Mouse (Mus musculus): ENCODE measurements around the gene Cep78. TPM values are rescaled to one million over a fixed set of nuclear protein-coding genes. Genes with fewer than 3 reads are reported as not detected.

Gene Cep78
- total and polyA plus RNA-seq, 2 experiments from 2014 or later: 23.4 to 27.0 TPM

- Histone ChIP-seq H3K27ac (ENCODE audit: low read depth, low read length) (no peak overlapping the region), H3K9ac (no peak overlapping the region), H3K4me3 (ENCODE audit: low read depth, low read length) (no peak overlapping the region), H3K9me3 (ENCODE audit: low read length) (no peaks in the 10 kb centered on the region), H3K36me3 (ENCODE audit: insufficient read depth) (peaks cover 10% of the 10 kb centered on the region), H3K27me3 (ENCODE audit: insufficient read depth, low read length) (no peaks in the 10 kb centered on the region), H3K4me2 (ENCODE audit: low read depth) (no peak overlapping the region), H3K4me1 (ENCODE audit: insufficient read depth) (no peaks in the 10 kb centered on the region)
- DNase-seq: no peak
- WGBS: 92% methylated on average over 5 of the region's 5 CpGs
- TF ChIP-seq CTCF (IDR thresholded peaks at IDR 0.05; ENCODE audit: low read depth): no peak
- no peak; the same call in 1 of the 2 replicates for ATAC-seq
Observed at GRCm38 (mm10) chr19:15911441-15911840, 73.3 kb downstream of the Cep78 start.

GRCm38 (mm10) chr19:15910987-15911386, 73.8 kb downstream of the Cep78 start:
- no peak overlapping the region for H3K4me3 ChIP-seq (ENCODE audit: low read depth, low read length)
- H3K9ac ChIP-seq: no peak overlapping the region
- no peaks in the 10 kb centered on the region for H3K9me3 ChIP-seq (ENCODE audit: low read length)
- DNase-seq: no peak
- H3K36me3 ChIP-seq (ENCODE audit: insufficient read depth): peaks cover 11% of the 10 kb centered on the region
- 84% methylated on average over 3 of the region's 3 CpGs for WGBS
- no peaks in the 10 kb centered on the region for H3K4me1 ChIP-seq (ENCODE audit: insufficient read depth)
- H3K27ac ChIP-seq (ENCODE audit: low read depth, low read length): no peak overlapping the region
- TF ChIP-seq CTCF (IDR thresholded peaks at IDR 0.05; ENCODE audit: low read depth): no peak
- no peak for ATAC-seq
- no peak overlapping the region for H3K4me2 ChIP-seq (ENCODE audit: low read depth)
- H3K27me3 ChIP-seq (ENCODE audit: insufficient read depth, low read length): no peaks in the 10 kb centered on the region

GRCm38 (mm10) chr19:15910488-15910887, 74.3 kb downstream of the Cep78 start:
- no peak overlapping the region for H3K9ac ChIP-seq

GRCm38 (mm10) chr19:15908016-15908415, 76.8 kb downstream of the Cep78 start:
- WGBS: 87% methylated on average over 5 of the region's 5 CpGs
- H3K9me3 ChIP-seq (ENCODE audit: low read length): no peaks in the 10 kb centered on the region
- no peak for TF ChIP-seq CTCF (IDR thresholded peaks at IDR 0.05; ENCODE audit: low read depth)
- no peaks in the 10 kb centered on the region for H3K4me1 ChIP-seq (ENCODE audit: insufficient read depth)
- no peak overlapping the region for H3K9ac ChIP-seq
- DNase-seq (no peak), ATAC-seq (no peak)
- no peak overlapping the region for H3K4me2 ChIP-seq (ENCODE audit: low read depth)
- H3K36me3 ChIP-seq (ENCODE audit: insufficient read depth): peaks cover 6% of the 10 kb centered on the region
- H3K4me3 ChIP-seq (ENCODE audit: low read depth, low read length): no peak overlapping the region
- H3K27me3 ChIP-seq (ENCODE audit: insufficient read depth, low read length): no peaks in the 10 kb centered on the region
- no peak overlapping the region for H3K27ac ChIP-seq (ENCODE audit: low read depth, low read length)

More at GRCm38 (mm10) chr19:15910488-15910887, 74.3 kb downstream of the Cep78 start:
- H3K9me3 ChIP-seq (ENCODE audit: low read length): no peaks in the 10 kb centered on the region
- DNase-seq (no peak), ATAC-seq (no peak)
- H3K4me3 ChIP-seq (ENCODE audit: low read depth, low read length): no peak overlapping the region
- no peaks in the 10 kb centered on the region for H3K4me1 ChIP-seq (ENCODE audit: insufficient read depth)
- H3K36me3 ChIP-seq (ENCODE audit: insufficient read depth): peaks cover 13% of the 10 kb centered on the region
- WGBS: 89% methylated on average over 1 of the region's 1 CpGs
- no peak overlapping the region for H3K4me2 ChIP-seq (ENCODE audit: low read depth)
- no peaks in the 10 kb centered on the region for H3K27me3 ChIP-seq (ENCODE audit: insufficient read depth, low read length)
- no peak overlapping the region for H3K27ac ChIP-seq (ENCODE audit: low read depth, low read length)
- no peak for TF ChIP-seq CTCF (IDR thresholded peaks at IDR 0.05; ENCODE audit: low read depth)

Other genes with a start within 250 kb of the Cep78 start
- gene Psat1, start 37.7 kb downstream of the Cep78 start, total RNA-seq (2014; rRNA removed): 84.2 and 89.2 TPM in 2 replicates
- gene Psat1, start 37.7 kb downstream of the Cep78 start, polyA plus RNA-seq (2015; fragmentation: Nextera tagmentation; extraction: Ambion mirVana): 57.4 and 69.1 TPM in 2 replicates
- gene Gnaq, start 147.8 kb upstream of the Cep78 start, total RNA-seq (2014; rRNA removed): 115 and 143 TPM in 2 replicates
- gene Gnaq, start 147.8 kb upstream of the Cep78 start, polyA plus RNA-seq (2015; fragmentation: Nextera tagmentation; extraction: Ambion mirVana): 60.1 and 94.2 TPM in 2 replicates